Mouse (Mus musculus): ENCODE results near the gene Pus7.

- TF ChIP-seq GATA1 (IDR thresholded peaks at IDR 0.05; ENCODE audit: low read length), result no peak
- TF ChIP-seq TAL1 (IDR thresholded peaks at IDR 0.05; ENCODE audit: low read length), result no peak
These were observed 1.3 kb downstream of the Pus7 start for GRCm38 (mm10) chr5:23782051-23782810.
